Mouse (Mus musculus) CH12.LX (cell line): ENCODE measurements around the gene Has3.

Experiments
- HCFC1 ChIP-seq: IDR thresholded peaks from 2 replicates; pipeline ENCODE4 v1.6.1; 2012; ENCODE audit warnings: low read depth, mild to moderate bottlenecking, inconsistent platforms, low read length, improper control_type of control experiment
- NELFE ChIP-seq: IDR thresholded peaks from 2 replicates; pipeline ENCODE4 v1.6.1; 2011; ENCODE audit warnings: low read depth, low read length, improper control_type of control experiment

GRCm38 (mm10) chr8:106820553-106821515, 49.2 kb upstream of the Has3 start:
- TF ChIP-seq HCFC1: no peak
- no peak for TF ChIP-seq NELFE
